Mouse (Mus musculus): ENCODE measurements around the gene Fam20a.
"Not testable (repeated sequence)": the region's sequence is repeated elsewhere in the genome, so short reads cannot be mapped to it uniquely, and the experiment has no call there.

Fam20a gene

DNA sequence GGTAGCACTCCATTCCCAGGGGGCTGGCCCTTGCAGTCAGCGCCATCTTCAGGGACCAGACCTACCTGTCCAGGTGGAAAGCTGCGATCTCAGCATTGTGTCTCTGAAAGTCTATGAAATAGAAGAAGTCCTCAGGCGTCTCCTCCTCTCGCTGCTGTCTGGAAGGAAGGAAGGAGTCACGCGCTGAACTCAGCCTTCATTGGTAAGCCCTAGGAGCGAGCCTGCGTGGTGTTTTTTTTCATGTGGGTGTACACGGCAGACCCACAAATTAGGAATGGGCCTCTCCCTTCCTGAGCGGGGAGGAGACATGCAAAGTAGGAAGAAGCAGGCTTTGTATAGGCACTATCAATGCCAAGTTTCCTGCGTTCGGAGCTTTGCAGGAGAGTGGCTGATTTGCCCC is 43.8 kb downstream of the Fam20a start:
- no peak for DNase-seq (ENCODE audit: low spot score)

DNA sequence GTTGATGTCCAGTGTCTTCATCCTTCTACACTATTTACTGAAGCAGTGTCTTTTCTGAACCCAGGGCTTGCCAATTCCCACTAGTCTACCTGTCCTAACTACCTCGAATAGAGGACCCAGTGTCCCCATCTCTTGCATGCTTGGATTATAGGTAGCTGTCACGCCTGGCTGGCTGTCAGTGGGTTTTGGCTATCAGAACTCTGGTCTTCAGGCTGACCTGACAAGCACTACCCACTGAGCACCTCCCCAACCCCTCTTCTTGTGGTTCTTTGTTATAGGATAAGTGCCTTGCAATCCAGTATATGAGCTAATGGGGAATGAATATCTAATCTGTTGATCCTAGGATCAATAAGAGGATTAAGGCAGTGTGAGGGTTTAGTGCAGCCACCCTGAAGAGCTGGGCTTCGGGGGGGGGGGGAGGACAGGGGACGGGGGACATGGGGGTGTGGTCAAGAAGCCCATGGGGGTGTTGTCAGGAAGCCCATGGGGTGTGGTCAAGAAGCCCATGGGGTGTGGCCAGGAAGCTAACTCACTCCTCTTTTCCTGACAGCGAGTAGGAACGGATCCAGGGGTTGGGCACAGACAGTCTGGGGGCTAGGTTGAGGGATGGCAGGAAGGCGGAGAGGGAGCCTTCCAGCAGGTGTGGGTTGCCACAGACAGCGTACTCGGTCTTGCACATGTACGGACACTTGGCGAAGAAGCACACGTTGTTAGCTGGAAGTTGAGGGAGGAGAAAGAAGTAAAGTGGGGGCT is 45.3 kb downstream of the Fam20a start:
- no peak for DNase-seq (ENCODE audit: low spot score)

DNA sequence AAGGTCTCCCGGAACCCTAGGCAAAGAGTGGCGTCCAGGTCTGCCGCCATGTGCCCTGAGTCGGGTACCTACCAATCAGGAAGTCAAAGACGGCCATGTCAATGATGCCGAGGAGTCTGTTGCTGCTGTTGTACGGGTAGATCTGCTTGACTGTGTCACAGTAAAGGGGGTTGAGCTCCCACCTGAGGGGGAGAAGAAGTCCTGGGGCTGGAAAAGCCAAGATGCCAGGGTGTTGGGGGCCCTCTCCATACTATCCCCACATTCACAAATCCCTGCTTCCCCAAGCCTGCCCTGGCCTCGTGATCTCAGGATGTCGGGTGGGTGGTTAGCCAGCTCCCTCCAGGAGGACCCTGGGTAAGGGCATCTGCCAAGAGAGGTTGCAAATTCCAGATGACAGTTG is 46.3 kb downstream of the Fam20a start:
- no peak for DNase-seq (ENCODE audit: low spot score)

DNA sequence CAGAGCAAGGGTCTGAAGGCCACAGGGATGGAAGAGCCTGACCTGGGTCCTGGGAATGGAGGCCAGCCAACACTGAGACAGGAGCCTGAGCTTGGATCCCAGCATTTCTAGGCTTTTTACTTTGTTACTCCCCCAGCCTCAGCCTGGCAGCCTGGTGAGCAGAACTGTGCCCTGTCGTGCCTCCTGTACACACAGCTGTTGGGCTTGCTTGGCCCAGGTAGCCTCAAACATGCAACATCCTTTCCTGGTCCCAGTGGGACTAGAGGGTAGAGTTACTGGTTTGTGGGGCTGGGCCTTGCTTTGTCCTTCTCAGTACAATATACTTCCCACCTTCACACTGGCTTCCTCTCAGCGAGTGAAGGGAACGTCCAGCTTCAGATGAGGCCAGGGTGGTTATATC is 46.9 kb downstream of the Fam20a start:
- no peak for DNase-seq (ENCODE audit: low spot score)

DNA sequence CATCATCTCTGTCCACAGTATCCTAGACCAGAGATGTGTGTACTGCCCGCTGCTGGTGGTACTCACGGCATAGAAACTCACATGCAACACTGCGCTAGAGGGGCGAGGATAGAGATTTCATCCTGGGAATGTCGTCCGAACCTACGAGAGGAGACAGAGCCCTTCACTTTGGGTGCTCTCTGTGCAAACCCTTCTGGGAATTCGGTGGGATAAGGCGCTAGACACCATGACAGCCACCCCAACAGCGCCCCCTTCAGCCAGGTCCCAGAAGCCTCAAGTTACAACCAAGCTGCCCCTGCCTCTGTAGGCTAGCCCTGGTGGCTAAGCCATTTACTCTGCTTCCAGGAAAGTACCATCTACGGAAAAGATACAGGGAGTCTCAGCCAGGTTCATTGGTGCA is 47.5 kb downstream of the Fam20a start:
- no peak for DNase-seq (ENCODE audit: low spot score)

DNA sequence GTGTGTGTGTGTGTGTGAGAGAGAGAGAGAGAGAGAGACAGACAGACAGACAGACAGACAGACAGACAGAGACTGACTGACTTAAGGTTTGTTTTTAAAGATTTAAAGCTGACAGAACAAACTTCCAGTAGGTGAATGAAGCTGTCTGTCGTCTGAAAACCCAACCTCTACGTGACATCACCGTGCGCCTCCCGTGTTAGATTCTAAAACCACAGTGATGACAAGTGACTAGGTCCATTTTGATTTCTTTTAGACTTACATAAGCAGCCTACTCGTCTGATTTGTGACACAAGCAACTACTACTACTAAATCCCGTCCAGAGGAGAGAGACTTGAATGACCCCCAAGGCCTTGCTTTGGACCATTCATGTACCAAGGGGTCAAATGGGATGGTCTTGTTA is 48.3 kb downstream of the Fam20a start:
- no peak for DNase-seq (ENCODE audit: low spot score)

DNA sequence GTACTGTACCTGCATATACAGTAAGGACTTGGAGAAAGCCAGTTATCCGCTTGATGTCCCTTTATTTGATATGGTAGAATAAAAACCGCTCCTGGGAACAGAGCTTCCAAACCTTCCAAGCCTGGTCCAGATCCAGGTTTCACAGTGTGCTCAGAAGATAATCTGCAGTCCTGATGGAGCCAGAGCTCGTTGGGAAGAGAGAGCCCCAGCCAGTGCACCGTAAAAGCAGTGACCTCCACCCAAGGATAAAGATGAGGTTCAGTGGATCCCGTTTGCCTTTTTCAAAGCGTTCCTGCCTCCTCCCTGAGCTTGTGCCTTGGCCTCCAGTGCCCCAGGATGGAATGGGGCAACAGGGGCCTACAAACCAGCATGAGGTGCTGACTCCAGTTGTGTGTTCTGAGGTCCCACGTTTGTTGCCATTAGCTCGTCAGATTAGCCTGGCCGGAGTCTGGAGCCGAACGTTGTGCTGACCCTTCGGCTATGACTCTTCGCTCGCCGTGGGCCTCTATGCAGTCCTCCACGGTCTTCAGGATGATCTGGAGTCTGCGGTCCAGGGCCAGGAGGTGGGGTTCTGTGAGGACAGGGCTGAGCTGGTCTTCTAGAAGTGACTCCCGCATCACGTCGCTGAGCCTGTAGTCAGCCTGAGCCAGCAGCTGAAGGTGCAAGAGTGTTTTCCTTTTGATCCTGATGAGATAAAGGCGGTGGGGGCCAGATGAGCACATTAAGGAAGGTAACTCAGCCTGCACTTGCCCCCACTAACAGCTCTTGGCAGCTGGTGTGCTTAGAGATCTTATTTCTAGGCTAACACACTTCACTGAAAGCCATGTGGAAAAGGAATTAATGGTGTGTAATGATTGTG is 49.0 kb downstream of the Fam20a start:
- DNase-seq (ENCODE audit: low spot score), result no peak

DNA sequence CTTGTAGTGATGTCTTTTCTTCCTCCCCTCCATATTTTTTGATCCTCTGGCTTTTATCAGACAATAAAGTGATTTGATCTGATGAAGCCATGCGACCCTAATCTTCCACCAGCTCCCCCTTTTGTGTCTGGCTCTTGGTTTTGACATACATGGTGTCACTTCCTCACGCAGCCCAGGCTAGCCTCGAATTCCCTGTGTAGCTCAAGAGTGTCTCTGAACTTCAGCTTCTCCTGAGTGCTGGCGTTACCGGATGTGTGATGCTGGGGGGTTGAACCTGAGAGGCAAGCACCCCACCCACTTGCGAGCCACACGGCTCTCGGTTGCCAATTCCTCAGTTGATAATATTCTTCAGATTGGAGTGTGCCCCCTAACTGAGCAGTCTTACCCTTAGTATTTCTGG is 49.7 kb downstream of the Fam20a start:
- no peak for DNase-seq (ENCODE audit: low spot score)

DNA sequence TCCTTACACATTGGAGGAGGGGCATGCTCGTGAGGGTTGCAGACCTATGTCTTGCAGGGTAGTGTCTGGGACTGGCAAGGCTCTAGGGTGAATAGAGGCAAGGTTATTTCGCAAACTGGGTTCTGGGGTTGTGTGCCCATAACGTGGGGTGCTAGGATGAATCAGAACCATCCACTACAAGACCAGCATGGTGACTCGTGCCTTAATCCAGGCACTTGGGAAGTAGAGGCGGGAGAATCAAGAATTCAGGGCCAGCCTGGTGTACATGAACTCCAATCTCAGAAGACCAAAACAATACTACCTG is 50.1 kb downstream of the Fam20a start:
- DNase-seq (ENCODE audit: low spot score), result no peak

DNA sequence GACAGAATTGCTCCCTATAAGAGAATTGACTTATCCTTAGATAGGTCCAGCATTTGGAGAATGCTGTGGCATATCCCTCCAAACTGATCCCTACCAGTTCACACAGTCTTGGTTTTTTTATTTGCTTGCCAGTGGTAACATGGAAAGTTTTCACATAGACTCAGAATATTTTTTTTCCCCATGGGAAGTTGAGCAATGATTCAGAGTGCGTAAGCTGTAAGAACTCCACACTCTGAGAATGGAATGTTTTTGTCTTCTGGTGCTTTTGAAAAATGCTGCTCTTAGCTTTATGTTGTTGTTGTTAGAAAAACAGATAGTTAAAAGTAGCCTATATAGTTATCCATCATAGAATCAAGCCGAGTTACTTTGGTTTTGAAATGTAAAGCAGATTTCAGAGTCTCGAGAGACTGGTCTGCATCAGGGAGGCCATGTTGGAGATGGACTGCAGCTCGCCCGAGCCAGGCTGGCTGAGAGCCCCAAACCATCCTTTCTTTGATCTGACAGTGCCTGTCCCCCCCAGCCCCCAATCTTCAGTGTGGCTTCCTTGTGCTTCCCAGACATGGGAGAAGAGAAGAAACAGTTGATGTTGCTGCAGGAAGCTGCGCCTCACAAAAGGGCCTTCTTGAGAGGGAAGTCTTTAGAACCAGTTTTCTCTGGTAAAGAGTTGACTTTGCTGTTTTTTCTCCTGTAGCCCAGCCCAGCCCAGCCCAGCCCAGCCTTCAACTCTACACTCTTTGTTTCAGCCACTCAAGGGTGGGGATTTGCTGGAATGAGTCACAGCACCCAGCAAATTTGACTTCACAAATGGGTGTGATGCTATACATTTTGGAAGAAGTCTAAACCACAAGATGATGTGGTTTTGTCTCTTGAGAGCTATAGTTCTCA is 50.7 kb downstream of the Fam20a start:
- DNase-seq (ENCODE audit: low spot score), result no peak

DNA sequence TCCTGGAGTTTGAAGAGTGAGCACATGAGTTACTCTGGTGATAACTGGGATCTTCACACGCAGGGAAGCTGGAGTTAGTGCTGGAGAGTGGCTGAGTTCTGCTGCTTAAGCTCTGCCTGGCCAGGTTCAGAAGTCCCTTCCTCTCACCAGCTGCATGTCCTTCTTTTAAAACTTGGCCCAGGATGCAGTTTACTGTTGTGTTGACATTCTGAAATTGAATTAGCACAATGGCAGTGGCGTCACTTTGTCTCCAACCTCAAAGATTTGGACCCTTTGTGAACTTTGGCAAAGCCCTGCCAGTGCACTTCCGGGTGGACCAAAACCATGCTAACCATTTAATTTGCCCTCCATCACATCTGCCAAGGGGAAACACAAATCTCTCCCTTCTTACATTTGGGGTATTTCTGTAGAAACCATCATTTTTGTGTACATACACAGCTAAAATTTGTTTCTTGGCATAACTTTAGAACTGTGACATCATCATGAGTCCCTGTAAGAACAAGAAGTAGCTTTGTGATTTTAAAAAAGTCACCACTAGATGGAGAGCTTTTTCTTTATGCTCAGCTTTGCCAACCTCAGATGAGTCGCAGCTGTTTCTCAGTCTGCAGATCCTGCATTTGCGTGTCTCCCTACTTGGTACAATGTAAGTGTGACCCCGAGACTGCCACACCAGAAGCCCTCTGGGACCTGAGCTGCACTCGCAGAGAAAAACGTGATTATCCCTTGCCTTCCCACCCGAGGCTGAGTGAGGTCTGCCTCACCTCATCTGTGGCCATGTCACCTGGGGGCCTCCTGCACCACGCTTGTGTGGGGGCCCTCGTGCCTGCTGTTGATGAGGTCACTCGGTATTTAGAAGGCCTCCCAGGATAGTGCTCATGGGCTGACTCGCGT is 51.8 kb downstream of the Fam20a start:
- no peak for DNase-seq (ENCODE audit: low spot score)

DNA sequence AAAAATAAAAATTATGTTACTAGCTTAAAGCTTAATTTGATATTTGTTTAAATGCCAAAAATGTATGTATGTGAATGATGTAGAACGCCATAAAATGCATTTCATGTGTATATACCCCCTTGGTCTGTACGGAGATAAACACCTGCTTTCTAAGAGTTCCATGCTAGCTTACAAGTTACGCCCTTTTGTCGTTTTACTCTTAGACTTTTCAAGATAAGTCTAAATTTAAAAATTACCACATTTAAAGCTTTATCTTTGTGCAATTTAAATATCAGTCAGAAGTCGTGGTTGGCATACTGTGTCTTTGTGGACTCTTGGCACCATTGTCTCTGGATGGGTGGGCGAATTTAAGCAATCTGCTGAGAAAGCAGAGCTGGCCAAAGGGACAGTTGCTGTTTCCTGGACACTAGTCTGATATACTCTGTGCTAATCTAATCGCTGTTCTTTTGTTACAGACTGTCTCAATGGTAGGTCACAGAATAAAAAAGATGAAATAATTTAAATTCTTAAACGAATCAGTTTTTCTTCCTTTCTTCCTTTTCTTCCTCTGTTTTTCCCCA is 52.9 kb downstream of the Fam20a start:
- no peak for DNase-seq (ENCODE audit: low spot score)

DNA sequence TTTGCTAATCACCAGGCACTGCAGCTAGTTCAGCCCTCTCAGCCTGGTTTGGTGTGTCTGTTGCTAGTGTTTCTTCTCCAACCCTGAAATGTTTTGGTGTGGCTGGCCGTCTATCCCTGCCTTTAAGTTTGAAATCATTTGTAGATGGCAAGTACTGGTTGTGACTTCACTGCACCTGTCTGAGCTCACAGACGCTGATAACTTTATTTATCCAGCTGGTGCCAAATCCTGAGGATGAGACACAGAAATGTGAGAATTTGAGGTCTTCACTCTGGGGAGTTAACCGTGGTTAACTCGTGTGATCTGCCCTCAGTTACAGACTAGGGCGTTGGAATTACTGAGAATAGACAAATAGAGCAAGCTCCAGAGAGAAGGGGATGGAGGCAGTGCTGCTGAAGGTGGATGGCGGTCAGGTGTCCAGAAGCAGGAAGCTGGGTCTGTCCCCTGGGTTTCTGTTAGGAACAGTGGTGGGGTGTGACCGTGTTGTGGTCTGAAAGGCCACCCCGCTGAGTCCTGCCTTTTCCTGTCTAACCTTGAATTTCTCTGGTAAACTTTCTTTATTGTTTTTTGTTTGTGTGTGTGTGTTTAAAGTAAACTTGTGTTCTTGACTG is 53.9 kb downstream of the Fam20a start:
- no peak for DNase-seq (ENCODE audit: low spot score)

DNA sequence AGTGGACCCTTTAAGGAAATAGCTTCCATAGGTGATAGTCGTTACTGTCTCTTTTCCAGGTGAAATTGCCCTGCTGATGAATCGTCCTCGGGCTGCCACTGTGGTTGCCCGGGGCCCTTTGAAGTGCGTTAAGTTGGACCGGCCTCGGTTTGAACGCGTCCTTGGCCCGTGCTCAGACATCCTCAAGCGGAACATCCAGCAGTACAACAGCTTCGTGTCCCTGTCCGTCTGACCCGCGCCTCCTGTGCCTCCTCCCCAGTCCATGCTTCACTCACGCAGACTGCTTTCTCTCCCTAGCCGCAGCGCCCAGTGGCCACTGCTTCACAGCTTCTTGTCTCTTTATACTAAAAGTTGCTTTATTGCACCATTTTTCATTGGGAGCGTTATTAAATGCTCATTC is 54.7 kb downstream of the Fam20a start:
- DNase-seq (ENCODE audit: low spot score), result no peak

DNA sequence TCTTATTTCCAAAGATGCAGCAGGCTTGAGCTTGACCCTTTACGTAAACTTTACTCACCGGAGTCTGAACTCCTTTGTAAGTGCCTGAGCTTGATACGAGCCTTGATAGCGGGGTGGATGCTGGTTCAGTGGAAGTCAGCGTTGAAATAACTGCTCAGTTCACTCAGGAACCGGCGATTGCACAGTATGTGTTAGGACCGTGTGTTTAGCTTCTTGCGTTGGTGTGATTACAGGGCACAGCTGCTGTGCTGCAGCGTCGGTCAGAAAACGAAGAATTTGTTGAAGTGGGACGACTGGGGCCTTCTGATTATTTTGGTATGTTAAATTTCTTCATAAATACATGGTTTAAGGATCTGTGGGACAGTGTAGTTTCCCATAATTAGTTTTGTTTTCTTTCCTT is 55.7 kb downstream of the Fam20a start:
- DNase-seq (ENCODE audit: low spot score), result no peak

DNA sequence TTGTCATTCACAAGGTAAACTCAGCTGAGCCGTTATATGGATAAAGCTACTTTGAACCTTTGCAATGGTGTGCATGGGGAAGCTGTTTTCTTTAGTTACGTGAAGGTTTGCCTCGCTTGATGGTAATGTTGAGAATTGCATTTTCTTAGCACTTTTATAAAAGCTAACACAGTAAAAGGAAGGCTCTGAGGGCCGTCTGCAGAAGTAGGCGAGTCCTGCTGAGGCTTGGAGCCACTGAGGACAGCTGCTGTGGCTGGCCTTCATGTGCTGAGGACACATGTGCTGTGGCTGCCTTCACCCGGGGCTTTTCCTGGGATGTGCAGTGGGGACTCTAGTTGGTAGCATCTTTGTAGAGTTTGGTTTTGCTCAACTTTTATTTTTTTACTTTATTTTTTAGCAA is 56.7 kb downstream of the Fam20a start:
- no peak for DNase-seq (ENCODE audit: low spot score)

DNA sequence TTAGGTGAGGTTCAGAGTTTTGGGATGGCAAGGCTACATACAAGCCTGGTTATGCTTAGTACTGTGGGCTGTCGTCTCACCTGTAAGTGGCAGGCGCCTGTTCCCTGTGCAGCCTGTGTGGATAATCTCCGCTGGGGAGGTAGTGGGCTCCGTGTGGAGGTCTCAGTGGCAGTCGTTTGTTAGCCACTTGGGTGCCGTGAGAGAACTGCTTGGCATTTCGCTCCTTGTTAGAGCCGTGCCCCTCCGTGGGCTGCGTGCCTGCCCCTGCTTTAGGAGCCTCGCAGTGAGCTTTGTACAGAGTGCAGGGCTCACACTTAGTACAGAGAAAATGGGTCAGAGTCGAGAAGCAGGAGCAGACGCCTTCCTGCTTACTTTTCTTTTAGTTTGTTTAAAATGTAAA is 57.8 kb downstream of the Fam20a start:
- no peak for DNase-seq (ENCODE audit: low spot score)

DNA sequence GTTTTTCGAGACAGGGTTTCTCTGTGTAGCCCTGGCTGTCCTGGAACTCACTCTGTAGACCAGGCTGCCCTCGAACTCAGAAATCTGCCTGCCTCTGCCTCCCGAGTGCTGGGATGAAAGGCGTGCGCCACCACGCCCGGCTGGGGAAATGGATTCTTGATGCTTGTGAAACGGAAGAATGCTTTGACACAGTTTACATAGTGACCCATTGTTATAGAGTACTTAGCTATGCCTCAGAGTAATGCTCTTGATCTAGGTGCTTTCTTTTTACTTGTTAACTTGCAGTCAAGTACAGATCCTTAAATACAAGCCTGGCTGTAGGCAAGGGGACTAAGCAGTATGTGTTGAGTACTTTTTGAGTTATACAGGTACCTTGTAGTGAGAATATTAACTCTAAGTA is 61.6 kb downstream of the Fam20a start:
- not testable (repeated sequence) for DNase-seq (ENCODE audit: low spot score)

DNA sequence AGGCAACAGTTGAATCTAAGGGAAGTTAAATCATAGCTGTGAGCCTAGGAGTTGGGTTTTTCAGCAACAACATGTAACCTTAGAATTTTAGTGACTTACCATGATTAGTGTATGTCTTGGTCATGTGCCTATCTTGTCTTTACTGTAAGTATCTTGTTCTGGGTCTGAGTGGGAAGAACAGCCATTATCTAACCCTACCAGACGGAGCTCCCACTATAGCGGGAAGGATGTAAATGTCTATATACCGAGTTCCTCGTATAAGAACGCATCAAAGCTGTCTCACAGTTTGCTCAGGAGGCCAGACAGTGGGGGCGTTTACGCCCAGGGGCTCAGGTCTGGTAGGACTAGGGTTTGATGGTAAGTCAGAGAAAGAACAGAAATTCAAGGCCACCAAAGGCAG is 65.8 kb downstream of the Fam20a start:
- no peak for DNase-seq (ENCODE audit: low spot score)

DNA sequence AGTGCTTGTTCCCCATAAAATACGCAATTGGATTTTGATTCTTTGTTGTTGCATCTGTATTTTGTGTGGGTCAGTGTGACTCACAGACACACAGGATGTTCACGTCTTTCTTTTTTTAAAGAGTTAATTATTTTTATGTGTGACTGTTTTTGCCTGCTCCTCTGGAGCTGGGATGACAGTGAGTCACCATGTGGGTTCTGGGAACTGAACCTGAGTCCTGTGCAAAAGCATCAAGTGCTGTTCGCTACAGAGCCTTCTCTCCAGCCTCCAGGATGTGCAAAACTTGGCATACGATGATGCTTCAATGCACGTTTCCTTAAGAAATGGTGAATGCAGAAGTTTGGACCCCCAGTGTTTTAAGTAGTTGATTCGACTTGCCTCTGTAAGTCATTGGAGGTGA is 67.5 kb downstream of the Fam20a start:
- DNase-seq (ENCODE audit: low spot score), result no peak

DNA sequence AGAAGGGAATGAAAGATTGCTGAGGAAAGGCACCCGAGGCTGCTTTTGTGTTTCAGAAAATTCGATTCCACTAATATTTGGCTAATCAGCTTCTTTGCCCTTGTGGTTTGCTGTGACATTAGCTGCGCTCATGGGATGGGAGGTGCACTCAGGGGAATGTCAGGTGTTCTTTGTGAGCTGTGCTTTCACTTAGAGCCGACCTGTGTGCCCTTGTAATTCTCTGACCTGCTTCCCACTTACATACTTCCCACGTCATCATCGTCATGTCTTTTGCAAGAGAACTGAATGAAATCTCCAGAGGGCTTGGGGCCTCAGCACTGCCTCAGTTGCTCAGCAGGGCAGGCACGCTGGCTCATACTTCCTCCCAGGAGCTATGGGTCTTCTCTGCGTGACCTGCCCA is 68.9 kb downstream of the Fam20a start:
- DNase-seq (ENCODE audit: low spot score), result no peak
